Mouse (Mus musculus) heart, adult 2 months (tissue): ENCODE data around the gene Slc25a30. TPM values are rescaled to one million over a fixed set of nuclear protein-coding genes. Genes with fewer than 3 reads are reported as not detected.

ENCODE experiments used
- DNase-seq, 2 experiments: peaks; one replicate each; pipeline ENCODE4 v3.0.0; 2021
- H3K27ac ChIP-seq: fragments of 200-600 bp; 2 replicates; pipeline ENCODE4 v1.8.1; 2022
- H3K27me3 ChIP-seq: fragments of 200-500 bp; 2 replicates; pipeline ENCODE4 v1.6.1; 2012; ENCODE audit warnings: mild to moderate bottlenecking, low read length, inconsistent platforms, mixed read lengths; ENCODE audit not compliant: control insufficient read depth, insufficient read depth
- H3K36me3 ChIP-seq: fragments of 200-500 bp; 2 replicates; pipeline ENCODE4 v1.6.1; 2012; ENCODE audit warnings: low read length, inconsistent platforms; ENCODE audit not compliant: control insufficient read depth, insufficient read depth
- H3K4me1 ChIP-seq: fragments of 200-500 bp; 2 replicates; pipeline ENCODE4 v1.6.1; 2011; ENCODE audit warnings: low read length; ENCODE audit not compliant: control insufficient read depth, insufficient read depth
- H3K4me3 ChIP-seq: fragments of 200-600 bp; 2 replicates; pipeline ENCODE4 v1.8.1; 2022
- H3K79me2 ChIP-seq: fragments of 200-500 bp; replicated peaks from 2 replicates; pipeline ENCODE4 v1.6.1; 2012; ENCODE audit warnings: mild to moderate bottlenecking, inconsistent platforms, low read length, moderate library complexity, mixed read lengths; ENCODE audit not compliant: control insufficient read depth, insufficient read depth
- H3K9ac ChIP-seq: fragments of 200-500 bp; 2 replicates; pipeline ENCODE4 v1.6.1; 2012; ENCODE audit warnings: low read depth, mild to moderate bottlenecking, control low read depth, inconsistent platforms, low read length, mixed read lengths
- CTCF ChIP-seq: fragments of 200-600 bp; IDR thresholded peaks from 2 replicates; pipeline ENCODE4 v1.8.1; 2022; ENCODE audit warnings: antibody characterized with exemption, mild to moderate bottlenecking, moderate library complexity
- EP300 ChIP-seq: fragments of 200-500 bp; IDR thresholded peaks from 2 replicates; pipeline ENCODE4 v1.6.1; 2011; ENCODE audit warnings: low read depth, low read length, control low read depth; ENCODE audit not compliant: insufficient read depth
- POLR2A ChIP-seq: fragments of 200-500 bp; IDR thresholded peaks from 2 replicates; pipeline ENCODE4 v1.6.1; 2011; ENCODE audit warnings: mild to moderate bottlenecking, low read depth, low read length, control low read depth; ENCODE audit not compliant: insufficient read depth
- WGBS: fragments of 180-500 bp; shearing (Covaris S2); methylation state at CpG from one replicate; pipeline ENCODE4 v1.1.7; 2018; 5-methylcytosine and 5-hydroxymethylcytosine counted together
- intact Hi-C: fragments of 180-260 bp; cut with DNase I; formaldehyde crosslinking; loops from one replicate; pipeline ENCODE4 v1.15.1; 2025
- polyA plus RNA-seq: library from polyadenylated mRNA; depleted of rRNA; stranded (reverse); fragments of >200 nt; gene quantifications from 2 replicates; pipeline ENCODE4 v1.2.3, GENCODE M21; 2012
- total RNA-seq, 2 experiments: library from RNA; stranded (reverse); gene quantifications; 2 replicates each; pipeline ENCODE4 v1.2.3; 2021

The Slc25a30 gene
- total and polyA plus RNA-seq, 3 experiments, result 6.3 to 15.2 (median 13.9) TPM

- Histone ChIP-seq H3K79me2 (no peaks in the 10 kb centered on the region), H3K27ac (no peak overlapping the region), H3K4me1 (peaks cover 4% of the 10 kb centered on the region; the same call in 1 of the 2 replicates), H3K36me3 (no peaks in the 10 kb centered on the region), H3K4me3 (no peak overlapping the region), H3K27me3 (no peaks in the 10 kb centered on the region), H3K9ac (no peak overlapping the region)
- intact Hi-C loops, result no loop called here
- WGBS, result 83% methylated on average over 8 of the region's 8 CpGs
- TF ChIP-seq CTCF (peak; percentile 29; the same call in 1 of the 2 replicates), EP300 (no peak), POLR2A (no peak)
- no peak for DNase-seq
Measured at GRCm38 (mm10) chr14:75771101-75771501, 15.7 kb downstream of the Slc25a30 start.

DNA sequence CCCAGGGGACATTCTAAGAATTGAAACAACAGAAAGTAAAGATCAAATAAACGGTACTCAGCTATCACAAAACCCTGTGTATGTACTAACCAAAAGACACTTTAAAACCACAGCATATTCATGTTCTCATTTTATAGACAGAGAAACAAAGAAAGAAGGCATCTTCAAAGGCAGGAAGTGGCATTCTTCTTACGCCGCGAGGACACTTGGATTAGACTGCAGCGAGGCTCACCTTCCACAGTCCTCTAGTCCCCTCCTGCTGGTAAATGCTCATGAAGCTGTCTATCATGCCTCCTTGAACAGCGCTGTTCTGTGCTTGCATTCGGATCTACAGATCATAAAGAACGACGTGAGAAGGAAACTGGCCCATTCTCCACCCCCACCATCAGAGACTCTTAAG is 17.5 kb downstream of the Slc25a30 start:
- DNase-seq, result no peak
- WGBS, result 88% methylated on average over 9 of the region's 9 CpGs
- H3K36me3 ChIP-seq, result no peaks in the 10 kb centered on the region
- H3K79me2 ChIP-seq, result no peaks in the 10 kb centered on the region
- H3K27ac ChIP-seq, result no peak overlapping the region
- H3K4me3 ChIP-seq, result no peak overlapping the region
- no peak overlapping the region for H3K9ac ChIP-seq
- no peak for TF ChIP-seq EP300
- no peak for TF ChIP-seq POLR2A
- no peak for TF ChIP-seq CTCF
- no peaks in the 10 kb centered on the region for H3K27me3 ChIP-seq
- peaks cover 4% of the 10 kb centered on the region; the same call in 1 of the 2 replicates for H3K4me1 ChIP-seq
- intact Hi-C loops, result loop anchor here (10.0 kb wide), 1 partner anchor 575 kb away; no protein-coding TSS in a partner anchor

DNA sequence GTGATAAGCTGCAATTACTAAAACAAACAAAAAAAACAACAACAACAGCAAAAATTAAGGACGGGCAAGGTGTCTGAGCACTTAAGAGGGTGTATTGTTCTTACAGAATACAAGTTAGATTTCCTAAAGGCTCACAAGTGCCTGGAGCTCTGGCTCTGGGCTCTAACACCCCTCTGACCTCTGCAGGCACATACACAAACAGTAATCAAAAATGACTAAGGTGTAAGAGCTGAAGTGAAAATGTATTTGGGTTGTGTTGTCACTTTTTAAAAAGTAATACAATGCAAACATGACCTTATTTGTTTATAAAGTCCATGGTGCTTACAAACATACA is 18.6 kb downstream of the Slc25a30 start:
- peaks cover 4% of the 10 kb centered on the region; the same call in 1 of the 2 replicates for H3K4me1 ChIP-seq
- WGBS, result 12% methylated on average over 1 of the region's 1 CpGs
- no peaks in the 10 kb centered on the region for H3K36me3 ChIP-seq
- TF ChIP-seq CTCF (no peak), EP300 (no peak), POLR2A (no peak)
- no peak for DNase-seq
- H3K4me3 ChIP-seq, result no peak overlapping the region
- intact Hi-C loops, result loop anchor here (1.0 to 10.0 kb wide), 2 partner anchors 61 to 573 kb away; no protein-coding TSS in a partner anchor
- H3K27ac ChIP-seq, result no peak overlapping the region
- H3K27me3 ChIP-seq, result no peaks in the 10 kb centered on the region
- no peak overlapping the region for H3K9ac ChIP-seq
- H3K79me2 ChIP-seq, result no peaks in the 10 kb centered on the region

DNA sequence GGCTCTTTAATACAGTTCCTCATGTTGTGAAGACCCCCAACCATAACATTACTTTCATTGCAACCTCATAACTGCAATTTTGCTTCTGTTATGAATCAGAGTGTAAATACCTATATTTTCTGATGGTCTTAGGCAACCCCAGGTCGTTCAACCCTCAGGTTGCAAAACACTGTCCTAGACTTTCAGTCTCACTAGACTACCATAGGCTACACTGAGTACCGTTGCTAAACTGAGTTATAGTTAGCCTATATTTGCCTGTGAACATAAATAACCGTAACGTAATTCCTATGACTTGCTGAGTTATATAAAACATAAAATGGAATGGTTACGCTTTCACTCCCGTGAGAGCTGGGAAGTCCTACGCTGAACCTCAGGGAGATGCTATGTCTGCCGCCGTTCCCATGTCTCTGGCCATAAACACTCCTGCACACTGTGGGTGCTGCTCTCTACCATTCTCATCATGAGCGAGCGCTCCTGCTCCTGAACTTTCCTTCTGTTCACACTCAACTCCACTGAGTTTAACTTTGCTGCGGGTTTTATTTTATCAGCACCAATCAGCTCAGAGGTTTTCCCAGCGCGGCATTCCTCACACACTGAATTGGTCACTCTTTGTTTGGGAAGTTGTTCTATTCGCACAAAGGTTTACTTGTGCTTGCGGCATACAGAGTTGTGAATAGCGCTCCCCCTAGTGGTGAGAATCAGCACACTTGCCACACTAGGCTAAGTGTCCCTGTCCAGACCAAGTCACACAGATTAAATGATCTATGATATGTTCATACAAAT is 19.2 kb downstream of the Slc25a30 start:
- H3K27ac ChIP-seq, result no peak overlapping the region
- intact Hi-C loops, result loop anchor here (1.0 to 10.0 kb wide), 2 partner anchors 62 to 573 kb away; no protein-coding TSS in a partner anchor
- H3K9ac ChIP-seq, result no peak overlapping the region
- no peak for TF ChIP-seq POLR2A
- TF ChIP-seq EP300, result peak; percentile 30; the same call in 1 of the 2 replicates
- peak; percentile 95; the same call in 1 of the 2 replicates for TF ChIP-seq CTCF
- DNase-seq, result peak; percentile 53 to 66
- no peaks in the 10 kb centered on the region for H3K27me3 ChIP-seq
- peaks cover 1% of the 10 kb centered on the region; the same call in 1 of the 2 replicates for H3K4me1 ChIP-seq
- H3K79me2 ChIP-seq, result no peaks in the 10 kb centered on the region
- H3K4me3 ChIP-seq, result no peak overlapping the region
- H3K36me3 ChIP-seq, result no peaks in the 10 kb centered on the region
- WGBS, result 52% methylated on average over 17 of the region's 17 CpGs

- no peaks in the 10 kb centered on the region for H3K79me2 ChIP-seq
- H3K27ac ChIP-seq, result no peak overlapping the region
- DNase-seq, result no peak
- TF ChIP-seq EP300 (no peak), POLR2A (no peak), CTCF (peak; percentile 89)
- intact Hi-C loops, result loop anchor here (10.0 kb wide), 1 partner anchor 566 kb away; no protein-coding TSS in a partner anchor
- no peaks in the 10 kb centered on the region for H3K36me3 ChIP-seq
- 52% methylated on average over 10 of the region's 10 CpGs for WGBS
- no peaks in the 10 kb centered on the region for H3K4me1 ChIP-seq
- H3K4me3 ChIP-seq, result no peak overlapping the region
- no peak overlapping the region for H3K9ac ChIP-seq
- H3K27me3 ChIP-seq, result no peaks in the 10 kb centered on the region
Measured at GRCm38 (mm10) chr14:75761028-75761805, 25.6 kb downstream of the Slc25a30 start.
